Mouse (Mus musculus) lung, postnatal 0 days (tissue): ENCODE data around the gene Tmem117. TPM values are rescaled to one million over a fixed set of nuclear protein-coding genes. Genes with fewer than 3 reads are reported as not detected.

Source experiments
- ATAC-seq: fragments of 200-750 bp; cut with Nextera tagmentation; 2 replicates; pipeline ENCODE4 v1.8.0; 2017; ENCODE audit warnings: moderate library complexity
- DNase-seq: peaks from one replicate; pipeline ENCODE4 v3.0.0-alpha.2; 2016; ENCODE audit warnings: low spot score
- H3K27ac ChIP-seq: fragments of 300-500 bp; sonication (generic); 2 replicates; pipeline ENCODE4 v1.5.1; 2014; ENCODE audit warnings: antibody characterized with exemption, mild to moderate bottlenecking, low read length, mixed read lengths
- H3K27me3 ChIP-seq: fragments of 300-500 bp; sonication (generic); replicated peaks from 2 replicates; pipeline ENCODE4 v1.6.1; 2014; ENCODE audit warnings: low read length, mixed read lengths; ENCODE audit not compliant: insufficient read depth
- H3K36me3 ChIP-seq: fragments of 300-500 bp; sonication (generic); 2 replicates; pipeline ENCODE4 v1.6.1; 2014; ENCODE audit warnings: low read length, mixed read lengths; ENCODE audit not compliant: insufficient read depth
- H3K4me1 ChIP-seq: fragments of 300-500 bp; sonication (generic); 2 replicates; pipeline ENCODE4 v1.6.1; 2014; ENCODE audit warnings: antibody characterized with exemption, low read depth, low read length, mixed read lengths; ENCODE audit not compliant: insufficient read depth
- H3K4me2 ChIP-seq: fragments of 300-500 bp; sonication (generic); replicated peaks from 2 replicates; pipeline ENCODE4 v1.6.1; 2014; ENCODE audit warnings: low read depth, mild to moderate bottlenecking, low read length, moderate library complexity, mixed read lengths
- H3K4me3 ChIP-seq: fragments of 300-500 bp; sonication (generic); 2 replicates; pipeline ENCODE4 v1.5.1; 2014; ENCODE audit warnings: low read depth, low read length
- H3K9ac ChIP-seq: fragments of 300-500 bp; sonication (generic); replicated peaks from 2 replicates; pipeline ENCODE4 v1.6.1; 2014; ENCODE audit warnings: low read depth, mild to moderate bottlenecking
- H3K9me3 ChIP-seq: fragments of 300-500 bp; sonication (generic); 2 replicates; pipeline ENCODE4 v1.6.1; 2016; ENCODE audit warnings: low read length, mixed read lengths
- CTCF ChIP-seq: IDR thresholded peaks from 2 replicates; pipeline ENCODE4 v1.5.1; 2016; ENCODE audit warnings: antibody characterized with exemption, mild to moderate bottlenecking
- EP300 ChIP-seq: IDR thresholded peaks from 2 replicates; pipeline ENCODE4 v1.6.1; 2016; ENCODE audit warnings: antibody characterized with exemption, mild to moderate bottlenecking, control low read depth
- whole genome bisulfite sequencing: fragments of 180-500 bp; shearing (Covaris S2); extraction: QIAGEN DNeasy Blood & Tissue Kit; methylation state at CpG from one replicate; pipeline ENCODE4 v1.1.7; 2014; 5-methylcytosine and 5-hydroxymethylcytosine counted together
- polyA plus RNA-seq: library from polyadenylated mRNA; unstranded; fragments of >200 nt; fragmentation: Nextera tagmentation; extraction: Ambion mirVana; gene quantifications from 2 replicates; pipeline ENCODE4 v1.2.1, GENCODE M21; 2015

Tmem117 gene
- polyA plus RNA-seq, 1 experiment from 2014 or later, result 3.3 TPM

DNA sequence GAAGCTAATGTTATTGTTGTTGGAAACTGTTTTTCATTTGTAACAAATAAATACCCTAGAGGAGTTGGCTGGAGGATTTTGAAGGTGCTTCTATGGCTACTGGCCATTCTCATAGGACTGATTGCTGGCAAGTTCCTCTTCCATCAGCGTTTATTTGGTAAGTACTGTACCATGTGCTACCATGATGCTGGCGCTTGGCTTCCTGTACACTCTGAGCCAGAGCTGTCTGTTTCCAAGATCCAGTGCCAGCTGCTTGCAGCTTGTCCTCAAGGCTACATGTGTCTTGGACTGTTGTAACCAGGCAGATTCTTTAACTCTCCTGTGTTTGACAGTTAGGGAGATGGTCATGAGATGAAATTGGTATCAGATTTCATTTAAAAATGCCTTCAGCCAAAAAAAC is 9.2 kb downstream of the Tmem117 start:
- no peaks in the 10 kb centered on the region for H3K27me3 ChIP-seq
- TF ChIP-seq CTCF (no peak), EP300 (no peak)
- no peak overlapping the region for H3K4me2 ChIP-seq
- no peaks in the 10 kb centered on the region for H3K4me1 ChIP-seq
- H3K4me3 ChIP-seq, result no peak overlapping the region
- no peak overlapping the region for H3K27ac ChIP-seq
- DNase-seq, result no peak
- 70% methylated on average over 2 of the region's 2 CpGs for WGBS
- no peaks in the 10 kb centered on the region for H3K9me3 ChIP-seq
- ATAC-seq, result no peak
- no peak overlapping the region for H3K9ac ChIP-seq
- H3K36me3 ChIP-seq, result no peaks in the 10 kb centered on the region

DNA sequence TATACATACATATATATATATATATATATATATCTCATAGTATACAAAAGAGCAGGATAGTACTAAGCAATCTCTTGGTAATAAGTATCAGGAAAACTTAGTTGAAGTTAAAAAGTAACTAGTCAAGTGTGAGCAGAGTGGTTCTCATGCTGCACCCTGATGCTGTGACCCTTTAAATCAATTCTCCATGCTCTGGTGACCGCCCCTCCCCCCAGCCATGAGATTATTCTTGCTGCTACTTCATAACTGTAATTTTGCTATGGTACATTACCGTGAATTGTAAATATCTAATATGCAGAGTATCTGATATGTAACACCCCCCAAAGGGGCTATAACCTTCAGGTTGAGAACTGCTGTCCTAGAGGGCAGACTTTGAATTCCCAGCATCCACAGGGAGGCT is 10.1 kb downstream of the Tmem117 start:
- WGBS, result 73% methylated on average over 2 of the region's 2 CpGs
- ATAC-seq (no peak), DNase-seq (no peak)
- Histone ChIP-seq H3K9ac (no peak overlapping the region), H3K27me3 (no peaks in the 10 kb centered on the region), H3K4me3 (no peak overlapping the region), H3K4me2 (no peak overlapping the region), H3K27ac (no peak overlapping the region), H3K36me3 (no peaks in the 10 kb centered on the region), H3K4me1 (no peaks in the 10 kb centered on the region), H3K9me3 (no peaks in the 10 kb centered on the region)
- no peak for TF ChIP-seq EP300
- TF ChIP-seq CTCF, result no peak

DNA sequence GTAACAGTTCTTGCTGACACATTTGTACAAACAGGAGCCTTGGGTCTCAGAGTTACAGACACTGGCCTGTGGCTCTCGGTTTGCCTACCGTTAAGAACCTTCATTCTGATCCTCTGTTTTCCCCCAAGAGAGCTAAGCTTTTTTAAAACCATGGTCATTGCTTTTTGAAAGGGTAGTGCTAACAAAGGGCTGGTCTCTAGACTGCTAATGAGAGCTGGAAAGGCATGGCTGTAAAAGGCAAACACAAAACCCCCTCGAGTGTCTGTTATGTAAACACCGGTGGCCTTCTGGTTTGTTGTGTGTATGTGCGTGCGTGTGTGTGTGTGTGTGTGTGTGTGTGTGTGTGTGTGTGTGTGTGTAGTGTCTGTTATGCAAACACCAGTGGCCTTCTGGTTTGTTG is 17.0 kb downstream of the Tmem117 start:
- H3K9ac ChIP-seq, result no peak overlapping the region
- H3K4me2 ChIP-seq, result no peak overlapping the region
- no peaks in the 10 kb centered on the region for H3K36me3 ChIP-seq
- H3K4me3 ChIP-seq, result no peak overlapping the region
- 34% methylated on average over 6 of the region's 6 CpGs for WGBS
- no peaks in the 10 kb centered on the region for H3K9me3 ChIP-seq
- H3K27me3 ChIP-seq, result no peaks in the 10 kb centered on the region
- no peak for DNase-seq
- no peak for ATAC-seq
- H3K4me1 ChIP-seq, result no peaks in the 10 kb centered on the region
- H3K27ac ChIP-seq, result no peak overlapping the region
- no peak for TF ChIP-seq CTCF
- no peak for TF ChIP-seq EP300

DNA sequence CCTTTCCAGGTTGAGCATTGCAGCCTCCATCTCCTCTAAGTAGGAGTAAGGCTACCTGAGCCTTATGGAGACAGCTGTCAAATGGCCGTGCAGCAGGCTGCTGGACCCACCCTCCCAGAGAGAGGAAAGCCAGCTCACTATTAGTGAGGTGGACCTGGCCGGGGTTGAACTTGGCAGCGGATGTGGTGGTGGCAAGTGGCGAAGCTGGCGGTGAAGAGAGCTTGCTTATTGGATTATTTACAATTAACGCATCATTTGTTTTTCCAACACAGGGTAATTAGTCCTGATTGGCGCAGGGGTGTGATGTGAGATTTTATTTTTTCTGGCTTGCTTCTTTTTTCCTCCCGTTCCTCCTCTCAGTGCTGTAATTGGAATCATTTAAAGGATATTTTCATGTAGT is 19.4 kb downstream of the Tmem117 start:
- 84% methylated on average over 8 of the region's 8 CpGs for WGBS
- ATAC-seq (no peak), DNase-seq (no peak)
- no peaks in the 10 kb centered on the region for H3K9me3 ChIP-seq
- TF ChIP-seq CTCF, result no peak
- TF ChIP-seq EP300, result no peak
- no peaks in the 10 kb centered on the region for H3K27me3 ChIP-seq
- no peak overlapping the region for H3K27ac ChIP-seq
- H3K4me1 ChIP-seq, result no peaks in the 10 kb centered on the region
- no peak overlapping the region for H3K4me2 ChIP-seq
- H3K9ac ChIP-seq, result no peak overlapping the region
- no peaks in the 10 kb centered on the region for H3K36me3 ChIP-seq
- H3K4me3 ChIP-seq, result no peak overlapping the region

DNA sequence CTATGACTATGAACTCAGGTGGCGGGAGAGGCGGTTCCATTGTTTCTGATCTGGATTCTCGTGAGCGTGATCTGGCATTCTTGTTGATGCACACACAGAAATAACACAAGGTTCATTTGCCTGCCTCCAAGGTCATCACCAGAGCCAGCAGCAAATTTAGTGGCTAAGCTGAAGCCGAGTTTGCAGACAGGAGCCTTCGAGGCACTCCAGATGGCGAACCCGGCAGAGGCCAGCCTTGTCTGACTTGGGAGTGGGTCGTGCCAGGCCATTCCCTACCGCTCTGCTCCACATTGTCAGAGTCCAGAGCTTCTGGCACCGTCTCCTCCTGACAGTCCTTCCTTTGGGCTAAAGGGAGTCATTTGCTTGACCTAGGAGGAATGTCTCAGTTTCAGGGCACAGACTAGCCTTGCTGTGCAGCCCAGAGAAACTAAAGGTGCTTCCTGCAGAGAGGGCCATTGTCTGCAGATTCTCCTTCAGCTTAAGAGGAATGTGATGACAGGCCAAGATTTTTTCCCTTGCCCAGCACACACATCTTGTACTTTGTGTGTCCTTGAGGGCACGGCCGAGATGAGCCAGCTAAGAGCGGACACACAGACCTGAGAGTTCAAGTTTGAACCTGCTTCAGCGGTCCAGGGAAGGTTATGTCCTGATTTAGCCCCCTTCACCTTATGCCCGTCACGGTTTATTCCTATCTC is 20.2 kb downstream of the Tmem117 start:
- ATAC-seq (no peak), DNase-seq (no peak)
- no peak overlapping the region for H3K4me3 ChIP-seq
- no peaks in the 10 kb centered on the region for H3K9me3 ChIP-seq
- no peak overlapping the region for H3K4me2 ChIP-seq
- H3K4me1 ChIP-seq, result no peaks in the 10 kb centered on the region
- 52% methylated on average over 17 of the region's 17 CpGs for WGBS
- H3K27me3 ChIP-seq, result no peaks in the 10 kb centered on the region
- TF ChIP-seq EP300, result no peak
- no peak for TF ChIP-seq CTCF
- H3K36me3 ChIP-seq, result no peaks in the 10 kb centered on the region
- H3K27ac ChIP-seq, result no peak overlapping the region
- no peak overlapping the region for H3K9ac ChIP-seq

DNA sequence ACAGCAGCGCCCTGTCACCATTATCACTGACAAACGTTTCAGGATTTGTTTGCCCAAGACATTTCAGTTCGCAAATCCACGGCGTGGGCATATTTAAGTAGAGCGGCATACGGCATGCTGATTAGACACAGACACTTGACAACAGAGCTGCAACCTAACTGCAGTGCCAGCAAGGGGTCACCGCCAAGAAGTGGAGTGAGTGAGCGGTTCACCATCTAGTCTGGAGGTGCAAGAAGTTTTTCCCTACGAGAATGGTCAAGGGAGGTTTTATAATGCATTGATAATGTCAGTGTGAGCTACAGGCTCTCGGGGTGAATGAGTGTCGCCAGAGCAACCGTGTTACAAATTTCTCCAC is 20.7 kb downstream of the Tmem117 start:
- Histone ChIP-seq H3K9me3 (no peaks in the 10 kb centered on the region), H3K27me3 (no peaks in the 10 kb centered on the region), H3K4me2 (no peak overlapping the region), H3K36me3 (no peaks in the 10 kb centered on the region), H3K9ac (no peak overlapping the region), H3K27ac (no peak overlapping the region), H3K4me3 (no peak overlapping the region), H3K4me1 (no peaks in the 10 kb centered on the region)
- 40% methylated on average over 13 of the region's 13 CpGs for WGBS
- TF ChIP-seq CTCF (no peak), EP300 (no peak)
- DNase-seq (no peak), ATAC-seq (no peak)

DNA sequence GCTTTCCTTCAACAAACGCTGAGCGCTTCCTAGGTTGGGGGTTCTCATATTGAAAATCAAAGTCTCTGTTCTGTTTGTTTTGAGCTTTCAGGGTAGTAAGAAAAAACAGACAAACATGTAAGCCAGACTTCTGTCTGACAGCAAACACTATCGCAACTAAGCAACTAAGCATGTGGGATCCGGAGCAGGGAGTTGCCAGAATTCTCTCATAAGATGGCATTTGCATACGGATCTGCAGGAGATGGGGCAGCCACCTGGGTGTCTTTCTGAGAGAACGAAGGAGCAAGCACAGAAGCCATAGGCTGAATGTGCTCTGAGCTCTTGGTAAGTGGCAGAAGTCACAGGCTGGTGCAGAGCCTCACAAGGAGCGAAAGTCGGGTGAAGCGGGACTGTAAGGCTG is 22.3 kb downstream of the Tmem117 start:
- H3K36me3 ChIP-seq, result no peaks in the 10 kb centered on the region
- no peak for TF ChIP-seq EP300
- no peak for TF ChIP-seq CTCF
- H3K27ac ChIP-seq, result no peak overlapping the region
- H3K27me3 ChIP-seq, result no peaks in the 10 kb centered on the region
- DNase-seq, result no peak
- H3K4me3 ChIP-seq, result no peak overlapping the region
- H3K4me1 ChIP-seq, result no peaks in the 10 kb centered on the region
- ATAC-seq, result no peak
- H3K9ac ChIP-seq, result no peak overlapping the region
- no peaks in the 10 kb centered on the region for H3K9me3 ChIP-seq
- WGBS, result 65% methylated on average over 9 of the region's 9 CpGs
- H3K4me2 ChIP-seq, result no peak overlapping the region
